Mouse (Mus musculus) Muller cell, postnatal 12 days (primary cell): Measurements from ENCODE around the gene Bhlha15.

Experiments used
- DNase-seq: peaks from one replicate; pipeline ENCODE4 v3.0.0-alpha.2; 2015; ENCODE audit errors: inconsistent ontology term

The Bhlha15 gene

GRCm38 (mm10) chr5:144232531-144232930, 42.4 kb downstream of the Bhlha15 start:
- DNase-seq = no peak

- no peak for DNase-seq
Observed at GRCm38 (mm10) chr5:144234222-144234621, 44.1 kb downstream of the Bhlha15 start.

- peak; percentile 75 for DNase-seq
Observed at GRCm38 (mm10) chr5:144234714-144235113, 44.6 kb downstream of the Bhlha15 start.

GRCm38 (mm10) chr5:144238969-144239368, 48.9 kb downstream of the Bhlha15 start:
- no peak for DNase-seq
